Mouse (Mus musculus) small intestine, adult 10 weeks (tissue): Measurements from ENCODE around the gene Htr1b. TPM values are rescaled to one million over a fixed set of nuclear protein-coding genes. Genes with fewer than 3 reads are reported as not detected.

Experiments
- polyA plus RNA-seq: library from polyadenylated mRNA; stranded (reverse); fragments of 350-450 nt; fragmentation: Illumina TruSeq; extraction: RNeasy Lipid Tissue Mini Kit (QIAGEN cat#74804); gene quantifications from one replicate; pipeline ENCODE4 v1.2.3, GENCODE M21; 2014; ENCODE audit warnings: low replicate concordance

Htr1b gene
- 0.67 TPM for polyA plus RNA-seq

GRCm38 (mm10) chr9:81633437-81633973 is at the start of gene Htr1b:
Htr1b (minus strand) TSS chr9:81633828.

Other genes starting within 250 kb of the Htr1b start
- gene Mei4, start 229.8 kb upstream of the Htr1b start, polyA plus RNA-seq: not detected